Mouse (Mus musculus) R1 (cell line): ENCODE results near the gene Cacng8.

Experiments used
- DNase-seq: peaks from one replicate; pipeline ENCODE4 v3.0.0-alpha.2; 2018; ENCODE audit warnings: low read depth, low spot score

The Cacng8 gene

GRCm38 (mm10) chr7:3390413-3391080 lies at the start of gene Cacng8:
Cacng8 (plus strand) TSS chr7:3390683.
- no peak for DNase-seq

DNA sequence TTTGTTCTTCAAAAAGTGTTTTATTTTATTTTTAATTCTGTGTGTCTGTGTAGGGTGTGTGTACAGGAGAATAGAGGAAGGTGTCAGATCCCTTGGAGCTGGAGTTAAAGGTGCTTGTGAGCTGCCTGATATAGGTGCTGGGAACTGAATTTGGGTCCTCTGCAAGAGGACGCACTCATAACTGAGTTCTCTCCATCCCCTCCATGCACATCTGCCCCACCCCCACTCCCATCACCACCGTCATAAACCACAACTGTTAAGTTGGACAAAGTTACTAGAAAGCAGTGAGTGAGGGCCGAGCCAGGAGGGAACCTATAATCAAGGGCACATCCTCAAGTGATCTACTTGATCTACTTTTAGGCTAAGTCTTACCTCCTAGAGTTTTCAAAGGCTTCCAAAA lies 46.6 kb upstream of the Cacng8 start:
- no peak for DNase-seq

- DNase-seq: peak; percentile 51
Measured at GRCm38 (mm10) chr7:3345301-3345700, 45.2 kb upstream of the Cacng8 start.

DNA sequence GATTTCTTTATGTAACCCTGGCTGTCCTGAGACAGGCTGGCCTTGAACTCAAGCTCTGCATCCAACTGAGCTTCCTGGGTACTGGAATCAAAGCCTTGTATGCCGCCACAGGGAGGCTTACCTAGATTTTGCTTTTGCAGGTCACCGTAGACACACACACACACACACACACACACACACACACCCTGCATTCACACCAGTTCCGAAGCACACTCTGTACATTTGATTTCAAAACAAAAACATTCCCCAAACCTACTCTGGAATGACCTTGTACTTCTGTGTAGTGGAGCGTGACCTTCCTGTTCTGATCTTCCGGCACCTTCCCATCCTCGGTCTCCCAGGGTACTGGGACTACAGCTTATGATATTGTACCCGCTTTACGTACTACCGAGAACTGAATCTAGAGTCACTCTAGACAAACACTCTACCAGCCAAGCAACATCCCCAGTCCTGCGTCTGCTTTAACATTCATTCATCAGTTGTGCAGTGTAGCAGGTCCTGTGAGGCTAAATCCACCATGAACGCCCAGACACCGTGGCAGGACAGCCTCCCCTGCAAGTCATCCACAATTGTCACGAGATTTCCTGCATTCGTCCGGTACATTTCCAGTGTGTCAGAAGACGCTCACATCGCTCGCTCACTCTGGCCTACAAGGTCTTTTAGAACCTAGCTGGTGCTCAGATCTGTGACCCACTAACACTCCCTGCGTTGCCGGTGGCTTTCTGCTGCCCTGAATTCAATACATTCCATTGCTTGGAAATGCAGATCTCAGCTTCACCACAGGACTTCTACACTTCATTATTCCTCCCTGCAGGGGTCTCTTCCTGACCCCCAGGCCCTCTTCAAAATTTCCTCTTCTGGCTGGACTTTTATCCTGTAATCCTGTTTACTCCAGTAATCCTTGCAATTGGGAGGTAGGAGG lies 42.9 kb upstream of the Cacng8 start:
- DNase-seq: peak; percentile 100

DNA sequence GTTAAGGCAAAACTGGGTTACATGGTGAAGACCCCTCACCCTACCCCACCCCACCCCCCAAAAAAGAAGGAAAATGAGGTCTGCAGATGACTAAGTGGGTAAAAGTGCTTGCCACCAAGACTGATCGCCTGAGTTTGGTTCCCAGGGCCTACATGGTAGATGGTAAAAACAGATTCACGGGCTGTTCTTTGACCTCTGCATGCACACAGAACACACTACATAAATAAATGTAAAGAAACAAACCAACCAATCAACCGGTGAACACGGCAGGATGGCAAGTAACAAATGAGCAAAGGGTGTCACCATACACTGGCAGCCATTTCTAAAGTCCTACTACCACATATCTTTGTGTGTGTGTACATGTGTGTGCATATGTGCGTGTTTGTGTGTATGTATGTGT lies 42.2 kb upstream of the Cacng8 start:
- DNase-seq: peak; percentile 91

GRCm38 (mm10) chr7:3349775-3350174 lies 40.7 kb upstream of the Cacng8 start:
- peak; percentile 54 for DNase-seq

GRCm38 (mm10) chr7:3351536-3351935 lies 38.9 kb upstream of the Cacng8 start:
- peak; percentile 78 for DNase-seq

GRCm38 (mm10) chr7:3354850-3355249 lies 35.6 kb upstream of the Cacng8 start:
- DNase-seq: peak; percentile 54

GRCm38 (mm10) chr7:3360678-3361077 lies 29.8 kb upstream of the Cacng8 start:
- DNase-seq: peak; percentile 81

- peak; percentile 87 for DNase-seq
Measured at GRCm38 (mm10) chr7:3365547-3366279, 24.8 kb upstream of the Cacng8 start.

DNA sequence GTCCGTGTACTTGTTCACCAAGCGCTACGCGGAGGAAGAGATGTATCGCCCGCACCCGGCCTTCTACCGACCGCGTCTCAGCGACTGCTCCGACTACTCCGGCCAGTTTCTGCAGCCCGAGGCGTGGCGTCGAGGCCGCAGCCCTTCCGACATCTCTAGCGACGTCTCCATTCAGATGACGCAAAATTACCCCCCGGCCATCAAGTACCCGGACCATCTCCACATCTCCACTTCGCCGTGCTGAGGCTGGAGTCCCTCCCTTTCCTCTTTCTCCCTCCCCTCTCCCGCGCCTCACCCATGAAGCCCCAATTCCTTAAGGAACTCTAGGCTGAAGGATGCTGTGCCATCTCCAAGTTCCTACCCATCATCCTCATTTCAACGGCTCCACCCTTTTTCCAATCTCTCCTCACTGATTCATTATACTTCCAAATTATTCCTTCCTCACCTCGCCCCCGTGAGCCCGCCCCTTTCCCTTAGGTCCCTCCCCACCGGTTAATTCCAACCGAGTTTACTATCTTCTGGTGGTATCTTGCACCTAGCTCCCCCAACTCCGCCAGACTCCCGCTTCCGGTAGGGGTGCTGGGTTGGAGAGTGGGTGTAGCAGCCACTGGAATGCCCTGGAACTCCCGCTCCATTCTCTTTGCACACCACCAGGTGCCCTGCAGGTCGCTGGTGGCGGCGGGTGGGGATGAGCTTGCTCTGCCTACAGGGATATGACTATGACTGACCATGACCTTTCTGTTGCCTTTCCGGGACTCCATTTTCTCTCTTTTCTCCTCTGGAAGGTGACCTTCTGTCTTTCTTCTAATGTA lies 23.6 kb upstream of the Cacng8 start:
- peak; percentile 96 for DNase-seq

GRCm38 (mm10) chr7:3367569-3367968 lies 22.9 kb upstream of the Cacng8 start:
- DNase-seq: peak; percentile 85

DNA sequence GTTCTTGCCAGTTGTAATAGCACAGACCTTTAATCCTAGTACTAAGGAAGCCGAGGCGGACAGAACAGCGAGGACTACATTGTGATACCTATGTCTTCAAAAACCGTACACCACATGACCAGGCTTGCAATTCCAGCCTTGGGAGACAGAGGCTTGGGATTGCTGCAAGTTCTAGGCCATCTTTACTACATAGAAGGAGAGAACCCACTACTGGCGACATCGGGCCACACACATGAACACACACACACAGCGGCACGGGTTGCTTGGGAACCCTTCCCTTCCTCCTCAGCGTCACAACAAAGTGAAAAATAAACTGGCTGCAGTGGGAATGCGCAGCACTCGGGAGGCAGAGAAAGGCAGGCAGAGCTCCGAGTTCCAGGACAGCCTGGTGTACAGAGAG lies 22.2 kb upstream of the Cacng8 start:
- DNase-seq: peak; percentile 79

- no peak for DNase-seq
Measured at GRCm38 (mm10) chr7:3369189-3369588, 21.3 kb upstream of the Cacng8 start.

DNA sequence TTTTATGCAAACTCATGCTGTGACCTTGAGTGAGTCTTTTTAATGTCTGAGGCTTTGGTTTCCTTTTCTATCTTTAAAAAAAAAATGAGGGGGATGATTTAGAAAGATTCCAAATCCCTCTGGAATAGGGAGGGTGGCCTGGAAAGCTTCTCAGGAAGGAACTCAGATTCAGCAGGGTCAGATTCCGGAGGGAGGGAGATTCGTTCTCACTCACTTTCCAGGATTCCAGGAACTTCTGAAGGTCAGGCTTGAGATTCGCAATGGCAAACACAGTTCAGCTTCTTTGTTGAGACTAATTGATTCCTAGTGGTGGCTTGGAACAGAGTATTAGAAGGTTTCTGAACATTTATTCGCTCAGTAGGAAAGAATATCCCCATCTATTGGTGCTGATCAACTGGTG lies 20.1 kb upstream of the Cacng8 start:
- peak; percentile 85 for DNase-seq

- peak; percentile 89 for DNase-seq
Measured at GRCm38 (mm10) chr7:3372376-3372775, 18.1 kb upstream of the Cacng8 start.

DNA sequence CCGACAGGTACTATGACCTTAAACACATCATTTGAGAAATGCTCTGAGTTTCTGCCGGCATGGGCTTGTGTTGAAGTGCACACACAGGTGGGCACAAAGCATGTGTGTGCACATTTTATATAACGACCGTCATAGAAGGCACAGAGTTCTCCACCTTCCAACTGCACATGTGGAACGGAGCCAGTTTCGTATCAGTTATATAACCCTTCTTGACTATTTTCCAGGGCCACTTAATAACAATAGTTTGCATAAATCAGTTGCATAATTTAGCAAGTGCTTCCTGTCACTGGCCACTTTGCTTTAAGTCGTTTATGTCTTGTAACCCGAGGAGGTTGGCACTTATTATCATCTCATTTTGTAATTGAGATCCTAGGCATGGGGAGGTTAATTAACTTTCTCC lies 16.7 kb upstream of the Cacng8 start:
- DNase-seq: no peak

DNA sequence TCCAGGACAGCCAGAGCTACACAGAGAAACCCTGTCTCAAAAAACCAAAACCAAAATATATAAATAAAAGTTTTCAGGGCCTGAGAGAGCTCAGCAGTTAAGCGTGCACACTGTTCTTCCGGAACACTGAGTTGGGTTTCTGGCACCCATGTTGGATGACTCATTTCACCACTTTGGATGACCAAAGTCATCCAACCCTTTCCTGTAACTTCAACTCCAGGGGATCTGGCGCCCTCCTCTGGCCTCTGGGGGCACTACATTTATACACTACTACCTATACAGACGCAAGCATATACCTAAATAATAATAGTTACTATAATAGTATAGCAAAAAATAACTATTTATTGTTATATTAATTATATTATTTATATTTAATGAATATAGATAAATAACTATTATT lies 13.7 kb upstream of the Cacng8 start:
- DNase-seq: peak; percentile 80

- no peak for DNase-seq
Measured at GRCm38 (mm10) chr7:3382123-3382522, 8.4 kb upstream of the Cacng8 start.

GRCm38 (mm10) chr7:3384807-3385319 lies 5.6 kb upstream of the Cacng8 start:
- no peak for DNase-seq
